Mouse (Mus musculus): Measurements from ENCODE around the gene Cyb5r1.

Gene Cyb5r1

DNA sequence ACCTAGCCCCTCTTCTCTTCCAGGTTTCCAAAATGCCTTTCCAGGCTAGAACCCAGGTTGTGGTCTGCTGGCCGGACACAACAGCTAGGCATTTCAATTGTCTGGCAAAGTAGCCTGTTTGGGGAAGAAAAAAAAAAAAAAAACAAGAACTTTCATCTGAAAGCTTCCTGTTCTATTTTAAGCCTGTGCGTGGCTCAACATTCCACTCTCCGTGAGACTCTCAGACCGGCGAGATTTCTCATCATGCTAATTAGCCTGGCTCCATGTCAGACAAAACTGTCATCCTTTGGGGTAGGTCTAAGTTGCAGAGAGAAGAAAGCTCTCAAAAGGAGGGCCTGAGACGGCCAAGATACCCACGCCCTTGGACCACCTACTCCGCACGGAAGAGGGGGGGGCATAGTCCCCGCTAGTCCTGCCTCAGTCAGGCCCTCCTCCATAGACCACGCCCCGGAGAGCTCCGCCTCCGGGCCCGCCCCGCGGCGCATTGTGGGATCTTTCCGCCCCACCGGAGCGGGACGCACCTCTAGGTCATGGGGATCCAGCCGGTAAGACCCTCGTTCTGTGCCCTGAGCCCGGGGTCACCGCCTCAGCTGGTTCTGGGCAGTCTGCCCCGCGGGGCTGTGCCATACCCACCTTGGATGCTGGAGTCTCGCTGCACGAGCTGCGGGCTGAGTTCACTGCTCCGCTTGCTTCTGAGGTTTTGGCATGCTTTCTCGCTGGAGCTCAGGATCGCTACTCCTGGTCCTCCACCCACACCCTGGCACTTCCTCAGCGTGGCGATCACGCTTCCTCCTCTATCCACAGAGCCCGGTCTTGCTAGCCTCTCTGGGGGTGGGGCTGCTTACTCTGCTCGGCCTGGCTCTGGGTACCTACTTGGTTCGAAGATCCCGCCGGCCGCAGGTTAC lies at the start of gene Cyb5r1:
Gene Cyb5r1 (plus strand): TSS at position 51 of the 905 bp plus-strand sequence.
- DNase-seq (ENCODE audit: low read depth, low spot score) = peak; percentile 33

DNA sequence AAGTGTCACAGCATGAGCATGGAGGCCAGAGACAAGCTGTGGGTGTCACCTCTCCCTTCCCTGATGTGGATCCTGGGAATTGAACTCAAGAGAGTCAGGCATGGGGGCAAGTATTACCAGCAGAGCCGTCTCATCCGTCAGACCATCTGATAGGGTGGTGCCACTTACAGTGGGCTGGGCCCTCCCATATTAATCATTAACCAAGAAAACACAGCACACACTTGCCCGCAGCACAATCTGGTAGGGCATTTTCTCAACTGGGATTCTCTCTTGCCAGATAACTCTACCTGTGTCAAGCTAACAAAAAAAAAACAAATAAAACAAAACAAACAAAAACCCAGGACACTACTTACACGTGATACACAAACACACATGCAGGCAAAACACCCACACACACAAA lies 47.9 kb upstream of the Cyb5r1 start:
- no peak for DNase-seq (ENCODE audit: low read depth, low spot score)

GRCm38 (mm10) chr1:134360656-134361055 lies 44.7 kb upstream of the Cyb5r1 start:
- DNase-seq (ENCODE audit: low read depth, low spot score) = no peak

- no peak for DNase-seq (ENCODE audit: low read depth, low spot score)
Measured at GRCm38 (mm10) chr1:134361195-134361856, 44.0 kb upstream of the Cyb5r1 start.

DNA sequence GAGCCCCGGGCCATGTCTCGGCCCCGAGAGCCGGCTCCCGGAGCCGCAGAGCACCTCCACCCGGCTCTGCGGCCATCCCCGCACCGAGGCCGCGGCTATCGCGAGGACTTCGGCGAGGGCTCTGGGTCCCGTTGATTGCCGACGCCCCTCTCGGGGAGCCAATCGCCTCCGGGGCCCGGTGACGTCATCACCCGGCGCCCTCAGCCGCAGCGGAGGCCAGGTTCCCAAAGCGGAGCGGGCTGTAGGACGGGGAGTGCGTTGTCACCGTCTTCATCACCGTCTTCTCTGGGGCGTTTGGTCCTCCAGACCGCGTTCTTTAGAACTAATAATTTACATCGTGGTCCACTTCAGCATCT lies 43.5 kb upstream of the Cyb5r1 start, which contains the start of gene Tmem183a:
Gene Tmem183a (minus strand): TSS at position 123 of the 356 bp plus-strand sequence.
- DNase-seq (ENCODE audit: low read depth, low spot score) = peak; percentile 90

- DNase-seq (ENCODE audit: low read depth, low spot score) = no peak
Measured at GRCm38 (mm10) chr1:134363194-134363593, 42.2 kb upstream of the Cyb5r1 start.

DNA sequence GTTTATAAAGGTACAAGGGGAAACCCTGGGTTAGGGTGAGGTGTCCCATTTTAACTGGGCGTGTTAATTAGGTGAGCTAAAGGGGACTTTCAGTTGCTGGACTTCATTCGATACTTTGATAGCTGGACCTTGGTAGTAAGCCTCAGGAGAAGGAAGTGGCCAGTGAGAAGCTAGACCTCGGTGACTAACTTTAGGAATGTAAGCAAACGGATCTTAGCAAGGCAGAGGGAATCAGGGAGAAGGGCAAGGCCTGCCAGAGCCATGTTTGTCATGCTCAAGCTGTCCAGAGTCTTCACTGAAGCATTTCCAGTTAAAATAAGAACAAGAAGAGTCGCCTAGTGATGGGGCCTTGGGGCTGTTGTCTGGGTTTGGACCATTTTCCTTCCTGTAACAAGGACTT lies 39.9 kb upstream of the Cyb5r1 start:
- no peak for DNase-seq (ENCODE audit: low read depth, low spot score)

DNA sequence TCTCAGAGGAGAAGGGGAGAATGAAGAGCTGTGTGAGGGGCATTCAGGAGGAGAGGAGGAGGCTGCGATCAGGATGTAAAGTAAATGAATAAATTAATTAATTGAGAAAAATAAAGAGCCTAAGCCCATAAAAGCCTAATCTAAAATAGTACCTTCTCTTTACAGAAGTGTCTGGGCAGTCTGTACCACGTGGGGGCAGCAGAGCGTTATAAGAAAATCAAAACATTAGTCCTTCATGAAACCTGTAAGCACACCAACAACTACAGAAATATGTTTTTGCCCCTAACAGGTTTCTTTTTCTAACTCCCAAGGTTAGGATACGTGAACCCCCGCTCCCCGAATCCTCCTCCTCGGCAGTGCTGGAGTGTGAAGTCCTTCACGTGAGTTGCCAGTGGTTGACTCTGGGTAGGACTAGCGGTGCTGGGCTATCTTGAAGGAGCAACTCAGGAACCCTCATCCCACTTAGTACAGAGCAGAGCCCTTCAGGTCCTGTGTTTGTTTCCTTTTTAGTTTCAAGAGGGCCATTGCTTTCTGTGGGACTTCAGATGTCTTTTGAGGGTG lies 36.5 kb upstream of the Cyb5r1 start:
- DNase-seq (ENCODE audit: low read depth, low spot score) = no peak

DNA sequence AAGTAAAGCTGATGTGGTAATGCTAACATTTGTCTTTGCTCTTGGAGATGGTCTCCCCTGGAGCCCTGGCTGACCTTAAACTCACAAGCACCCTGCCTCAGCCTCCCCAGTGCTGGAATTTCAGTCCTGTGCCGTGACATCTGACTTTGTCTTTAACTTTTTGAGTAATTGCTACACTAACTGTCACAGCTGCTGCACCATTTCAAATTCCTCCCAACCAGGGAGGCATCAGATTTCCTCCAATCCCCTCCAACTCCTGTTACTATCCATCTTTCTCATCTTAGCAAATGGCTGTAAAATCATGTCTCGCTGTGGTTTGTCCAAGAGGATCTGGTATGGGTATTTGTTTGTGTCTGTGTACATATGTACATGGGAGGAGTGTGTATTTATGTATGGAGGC lies 31.2 kb upstream of the Cyb5r1 start:
- no peak for DNase-seq (ENCODE audit: low read depth, low spot score)

DNA sequence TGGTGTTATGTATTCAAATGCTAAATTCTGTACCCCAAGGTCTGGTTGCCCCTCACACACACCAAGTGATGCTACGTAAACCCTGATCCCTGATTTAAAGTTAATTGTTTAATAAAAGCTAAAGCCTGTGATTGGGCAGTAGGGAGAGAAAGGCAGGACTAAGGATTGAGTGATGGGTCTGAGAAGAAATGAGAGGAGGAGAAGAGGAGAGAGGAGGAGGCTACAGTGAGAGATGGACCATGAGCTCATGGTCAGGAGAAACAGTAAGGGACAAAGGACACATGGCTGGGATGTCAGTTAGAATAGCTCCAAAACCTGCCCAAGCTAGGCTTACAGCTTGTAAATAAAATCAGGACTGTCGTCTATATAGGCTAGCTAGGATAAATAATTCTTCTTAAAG lies 24.3 kb upstream of the Cyb5r1 start:
- DNase-seq (ENCODE audit: low read depth, low spot score) = no peak

DNA sequence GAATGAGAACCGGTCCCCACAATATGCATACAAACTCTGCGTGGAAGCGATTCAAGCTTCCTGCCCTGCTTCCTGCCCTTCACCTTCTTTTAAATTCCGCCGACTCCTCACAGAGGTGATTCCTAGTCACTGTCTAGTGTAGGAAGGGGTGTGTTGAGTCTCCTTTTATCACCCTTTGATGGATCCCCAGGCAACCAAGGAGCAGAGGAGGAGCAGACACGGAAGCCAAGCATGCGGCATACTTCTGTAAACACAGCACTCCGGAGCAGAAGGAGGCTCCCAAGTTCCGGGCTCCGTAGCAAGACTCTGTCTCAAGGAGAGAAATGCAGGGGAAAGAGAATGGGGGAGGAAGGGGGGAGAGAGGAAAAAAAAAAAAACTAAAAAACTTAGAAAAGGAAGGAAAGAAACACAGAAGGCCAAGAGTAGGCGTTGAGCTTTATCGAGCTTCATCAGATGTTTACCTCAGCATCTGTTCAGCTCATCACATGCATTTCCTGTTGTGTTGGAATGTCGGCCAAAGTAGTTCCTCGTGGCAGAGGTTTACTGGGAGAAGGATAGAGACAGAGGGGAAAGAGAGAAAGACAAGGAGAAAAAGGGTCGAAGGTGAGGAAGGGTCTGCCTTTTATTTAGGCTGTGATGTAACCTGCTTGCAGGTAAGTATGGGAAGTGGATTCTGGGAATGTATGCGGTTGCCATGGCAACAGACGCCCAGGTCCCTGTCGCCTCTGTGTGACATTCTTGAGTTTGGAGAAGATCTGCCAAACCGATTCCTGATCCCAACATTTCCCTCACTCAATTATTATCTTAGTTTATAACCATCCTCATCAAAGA lies 23.3 kb upstream of the Cyb5r1 start:
- DNase-seq (ENCODE audit: low read depth, low spot score) = peak; percentile 34

- no peak for DNase-seq (ENCODE audit: low read depth, low spot score)
Measured at GRCm38 (mm10) chr1:134384581-134384980, 20.8 kb upstream of the Cyb5r1 start.

DNA sequence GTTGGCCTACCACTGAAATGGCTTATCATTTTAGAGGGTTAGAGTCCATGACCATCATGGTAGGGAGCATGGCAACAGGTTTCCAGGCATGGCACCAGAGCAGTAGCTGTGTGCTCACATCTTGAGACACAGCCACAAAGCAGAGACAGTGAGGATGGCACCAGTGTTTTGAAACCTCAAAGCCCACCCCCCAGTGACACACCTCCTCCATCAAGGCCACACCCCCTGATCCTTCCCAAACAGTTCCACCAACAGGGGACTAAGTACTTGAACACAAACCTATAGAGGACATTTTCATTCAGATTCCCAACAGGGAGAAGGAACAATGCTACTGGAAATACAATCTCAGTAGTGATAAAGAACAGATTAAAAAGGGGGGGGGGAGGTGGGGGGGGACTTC lies 20.2 kb upstream of the Cyb5r1 start:
- DNase-seq (ENCODE audit: low read depth, low spot score) = no peak

GRCm38 (mm10) chr1:134385666-134386065 lies 19.7 kb upstream of the Cyb5r1 start, which contains the start of gene 4933406M09Rik:
4933406M09Rik (plus strand) TSS chr1:134385940.
- no peak for DNase-seq (ENCODE audit: low read depth, low spot score)

DNA sequence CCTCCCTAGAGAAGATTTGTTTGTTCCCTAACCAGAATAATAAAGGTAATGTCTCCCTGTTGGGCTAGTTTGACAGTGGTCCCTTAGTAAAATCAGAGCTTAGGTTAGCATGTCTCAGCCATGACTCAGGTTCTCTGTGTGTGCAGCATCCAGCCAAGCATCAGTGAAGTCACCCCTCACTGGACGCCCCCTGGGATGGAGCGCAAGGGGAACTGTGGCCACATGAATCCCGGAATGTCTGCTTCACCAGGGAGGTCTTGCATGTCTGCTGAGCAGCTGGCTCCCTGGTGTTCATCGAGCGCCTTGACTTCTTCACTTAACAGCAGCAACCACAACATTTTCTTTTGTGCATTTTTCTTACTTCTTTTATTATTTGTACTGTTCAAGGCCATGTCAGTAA lies 11.5 kb upstream of the Cyb5r1 start:
- DNase-seq (ENCODE audit: low read depth, low spot score) = no peak

- no peak for DNase-seq (ENCODE audit: low read depth, low spot score)
Measured at GRCm38 (mm10) chr1:134398210-134398609, 7.1 kb upstream of the Cyb5r1 start.

- no peak for DNase-seq (ENCODE audit: low read depth, low spot score)
Measured at GRCm38 (mm10) chr1:134399735-134400134, 5.6 kb upstream of the Cyb5r1 start.

DNA sequence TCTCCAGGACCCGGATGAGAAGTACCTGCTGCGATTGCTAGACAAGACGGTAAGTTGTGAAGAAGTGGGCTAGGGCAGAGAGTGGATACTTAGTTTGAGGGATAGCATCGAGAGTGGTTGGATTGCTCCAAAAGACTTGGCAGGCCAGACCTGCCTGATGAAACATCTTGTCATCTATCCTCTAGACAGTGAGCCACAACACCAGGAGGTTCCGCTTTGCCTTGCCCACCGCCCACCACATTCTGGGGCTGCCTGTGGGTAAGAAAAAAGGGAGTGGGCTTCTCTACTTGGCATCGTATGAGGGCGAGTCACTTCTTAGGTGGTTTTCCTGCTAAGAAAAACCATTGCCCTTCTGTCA lies 1.0 kb downstream of the Cyb5r1 start:
- DNase-seq (ENCODE audit: low read depth, low spot score) = no peak

- DNase-seq (ENCODE audit: low read depth, low spot score) = no peak
Measured at GRCm38 (mm10) chr1:134408080-134408479, 2.7 kb downstream of the Cyb5r1 start.

GRCm38 (mm10) chr1:134411706-134412629 lies 6.6 kb downstream of the Cyb5r1 start:
- no peak for DNase-seq (ENCODE audit: low read depth, low spot score)

DNA sequence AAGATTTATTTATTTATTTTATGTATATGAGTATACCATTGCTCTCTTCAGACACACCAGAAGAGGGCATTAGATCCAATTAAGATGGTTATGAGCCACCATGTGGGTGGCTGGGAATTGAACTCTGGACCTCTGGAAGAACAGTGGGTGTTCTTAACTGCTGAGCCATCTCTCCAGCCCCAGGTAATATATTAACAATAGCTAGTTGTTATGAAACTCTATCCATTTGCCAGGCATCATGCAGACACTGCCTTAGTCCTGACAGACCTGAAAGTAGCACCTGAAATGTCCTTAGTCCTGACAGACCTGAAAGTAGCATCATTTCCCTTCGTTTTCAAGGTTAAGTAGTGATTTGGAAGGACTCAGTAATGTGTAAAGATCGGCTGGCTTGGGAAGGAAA lies 8.7 kb downstream of the Cyb5r1 start:
- no peak for DNase-seq (ENCODE audit: low read depth, low spot score)
